Mouse (Mus musculus) left cerebral cortex, postnatal 10 days (tissue): ENCODE data around the gene Bcl2a1d. TPM values are rescaled to one million over a fixed set of nuclear protein-coding genes. Genes with fewer than 3 reads are reported as not detected.
A peak's percentile ranks its signal among the peaks of the same experiment; 100 is the strongest.
"Not testable (repeated sequence)": the region's sequence is repeated elsewhere in the genome, so short reads cannot be mapped to it uniquely, and the experiment has no call there.

Experiments used
- DNase-seq, 2 experiments: peaks; one replicate each; pipeline ENCODE4 v3.0.0; 2021 to 2022; ENCODE audit warnings: low spot score in 2 of 2, mixed read lengths in 1 of 2; ENCODE audit errors: extremely low spot score in 1 of 2
- intact Hi-C: fragments of 180-260 bp; cut with DNase I; formaldehyde crosslinking; loops from one replicate; pipeline ENCODE4 v1.15.1; 2025
- total RNA-seq, 2 experiments: library from RNA; stranded (reverse); gene quantifications; 2 replicates each; pipeline ENCODE4 v1.2.3; 2021

Bcl2a1d gene
- total RNA-seq, 2 experiments from 2014 or later = not detected

- peak in 1 of 2 experiments; percentile 28 for DNase-seq
- intact Hi-C loops = loop anchor here (5.0 kb wide), 1 partner anchor 518 kb away; no protein-coding TSS in a partner anchor
These were observed 22.4 kb downstream of the Bcl2a1d start for GRCm38 (mm10) chr9:88709304-88709703.

GRCm38 (mm10) chr9:88706700-88707099 lies 25.0 kb downstream of the Bcl2a1d start:
- intact Hi-C loops = loop anchor here (5.0 kb wide), 1 partner anchor 521 kb away; no protein-coding TSS in a partner anchor
- no peak for DNase-seq

- intact Hi-C loops = loop anchor here (5.0 kb wide), 1 partner anchor 522 kb away; no protein-coding TSS in a partner anchor
- DNase-seq = not testable (repeated sequence)
These were observed 26.6 kb downstream of the Bcl2a1d start for GRCm38 (mm10) chr9:88705157-88705556.

GRCm38 (mm10) chr9:88698746-88699145 lies 33.0 kb downstream of the Bcl2a1d start:
- intact Hi-C loops, DNase-seq: not testable (repeated sequence)

- intact Hi-C loops, DNase-seq: not testable (repeated sequence)
These were observed 40.4 kb downstream of the Bcl2a1d start for GRCm38 (mm10) chr9:88691307-88691706.

- DNase-seq, intact Hi-C loops: not testable (repeated sequence)
These were observed 42.3 kb downstream of the Bcl2a1d start for GRCm38 (mm10) chr9:88689451-88689850.

- DNase-seq, intact Hi-C loops: not testable (repeated sequence)
These were observed 45.0 kb downstream of the Bcl2a1d start for GRCm38 (mm10) chr9:88686719-88687118.

Other genes with a start within 250 kb of the Bcl2a1d start
- 10 to 100 TPM; 85.5 to 93.1 TPM for gene Syncrip, start 249.3 kb downstream of the Bcl2a1d start, total RNA-seq
- 10 to 100 TPM; 20.1 to 23.4 TPM for gene Zfp949, start 183.9 kb downstream of the Bcl2a1d start, total RNA-seq
- 1 to 10 TPM in 1 of 2 experiments, under 1 TPM in 1; 0.53 to 1.5 TPM for gene Trim43a, start 151.0 kb downstream of the Bcl2a1d start, total RNA-seq
- gene Mthfsl, start 11.6 kb downstream of the Bcl2a1d start, total RNA-seq = 10 to 100 TPM; 33.6 to 33.7 TPM
- gene Trim43c, start 107.2 kb upstream of the Bcl2a1d start, total RNA-seq = not detected
- gene Bcl2a1a, start 225.0 kb upstream of the Bcl2a1d start, total RNA-seq = not detected